Mouse (Mus musculus): ENCODE data around the gene Rora.

GRCm38 (mm10) chr9:68820036-68820435, 166.4 kb downstream of the Rora start:
- no peak for TF ChIP-seq CTCF (IDR thresholded peaks at IDR 0.05; ENCODE audit: low read depth)
- no peak for TF ChIP-seq EP300 (optimal IDR thresholded peaks at IDR 0.05)

Measured in stomach, postnatal 0 days (tissue).